Mouse (Mus musculus) C2C12 (cell line): ENCODE measurements at regions not wholly inside any gene's neighbourhood (a gene's known extent, or its start where the extent isn't known, plus 50 kb on each side); places are given as distances from the start of the nearest gene placed in this dataset.

Source experiments
- CEBPB ChIP-seq: IDR thresholded peaks from one replicate; pipeline ENCODE4 v1.6.1; 2011; ENCODE audit warnings: low read depth, mild to moderate bottlenecking, control low read depth, moderate library complexity
- CTCF ChIP-seq: IDR thresholded peaks from one replicate; pipeline ENCODE4 v1.5.1; 2011; ENCODE audit not compliant: control insufficient read depth, insufficient read depth, insufficient read length
- FOSL1 ChIP-seq: IDR thresholded peaks from one replicate; pipeline ENCODE4 v1.8.0; 2011; ENCODE audit warnings: mild to moderate bottlenecking, low read length; ENCODE audit not compliant: poor library complexity, insufficient read depth, severe bottlenecking
- MYOG ChIP-seq: IDR thresholded peaks from one replicate; pipeline ENCODE4 v1.6.1; 2011; ENCODE audit not compliant: control insufficient read depth, insufficient read length; ENCODE audit errors: extremely low read depth
- USF1 ChIP-seq: IDR thresholded peaks from one replicate; pipeline ENCODE4 v1.6.1; 2011; ENCODE audit warnings: low read depth, mild to moderate bottlenecking, control low read depth, moderate library complexity

GRCm38 (mm10) chr8:80399594-80400207, 93.9 kb upstream of the Gypa start:
- no peak for TF ChIP-seq CTCF
- TF ChIP-seq MYOG, result no peak
- no peak for TF ChIP-seq USF1
- TF ChIP-seq CEBPB, result no peak
- no peak for TF ChIP-seq FOSL1
